Mouse (Mus musculus): ENCODE measurements around the gene Cstb. TPM values are rescaled to one million over a fixed set of nuclear protein-coding genes. Genes with fewer than 3 reads are reported as not detected.

Gene Cstb
- 122 TPM for polyA plus RNA-seq (2017; shearing (Covaris generic))

GRCm38 (mm10) chr10:78425181-78426041, at the start of gene Cstb:
Gene Cstb (plus strand): TSS chr10:78425669.

GRCm38 (mm10) chr10:78412319-78413151, 12.9 kb upstream of the Cstb start, which contains the start of gene Rrp1:
Gene Rrp1 (minus strand): TSS chr10:78413043.

GRCm38 (mm10) chr10:78464792-78465207, 39.3 kb downstream of the Cstb start, which contains the start of gene Pdxk:
Gene Pdxk (minus strand): TSS chr10:78464975.

Other genes with a start within 250 kb of the Cstb start
- 28.0 TPM for gene Pwp2, start 240.5 kb upstream of the Cstb start, polyA plus RNA-seq (2017; shearing (Covaris generic))
- gene Trappc10, start 181.0 kb upstream of the Cstb start, polyA plus RNA-seq (2017; shearing (Covaris generic)) = 40.8 TPM
- gene Agpat3, start 73.2 kb upstream of the Cstb start, polyA plus RNA-seq (2017; shearing (Covaris generic)) = 219 TPM
- gene Rrp1, start 12.6 kb upstream of the Cstb start, polyA plus RNA-seq (2017; shearing (Covaris generic)) = 319 TPM
- gene Pdxk, start 39.3 kb downstream of the Cstb start, polyA plus RNA-seq (2017; shearing (Covaris generic)) = 12.4 TPM
- gene Olfr1358, start 91.8 kb downstream of the Cstb start, polyA plus RNA-seq (2017; shearing (Covaris generic)) = not detected
- gene Ilvbl, start 148.7 kb downstream of the Cstb start, polyA plus RNA-seq (2017; shearing (Covaris generic)) = 107 TPM
- 1.9 TPM for gene Syde1, start 166.3 kb downstream of the Cstb start, polyA plus RNA-seq (2017; shearing (Covaris generic))
- not detected for gene Olfr1357, start 192.4 kb downstream of the Cstb start, polyA plus RNA-seq (2017; shearing (Covaris generic))